Mouse (Mus musculus) layer of hippocampus, adult 9-11 months (tissue): ENCODE measurements around the gene Poc5.

Experiments used
- DNase-seq: peaks from one replicate; pipeline ENCODE4 v3.0.0; 2022

The Poc5 gene

GRCm38 (mm10) chr13:96433041-96433440, 44.9 kb downstream of the Poc5 start:
- DNase-seq = no peak

DNA sequence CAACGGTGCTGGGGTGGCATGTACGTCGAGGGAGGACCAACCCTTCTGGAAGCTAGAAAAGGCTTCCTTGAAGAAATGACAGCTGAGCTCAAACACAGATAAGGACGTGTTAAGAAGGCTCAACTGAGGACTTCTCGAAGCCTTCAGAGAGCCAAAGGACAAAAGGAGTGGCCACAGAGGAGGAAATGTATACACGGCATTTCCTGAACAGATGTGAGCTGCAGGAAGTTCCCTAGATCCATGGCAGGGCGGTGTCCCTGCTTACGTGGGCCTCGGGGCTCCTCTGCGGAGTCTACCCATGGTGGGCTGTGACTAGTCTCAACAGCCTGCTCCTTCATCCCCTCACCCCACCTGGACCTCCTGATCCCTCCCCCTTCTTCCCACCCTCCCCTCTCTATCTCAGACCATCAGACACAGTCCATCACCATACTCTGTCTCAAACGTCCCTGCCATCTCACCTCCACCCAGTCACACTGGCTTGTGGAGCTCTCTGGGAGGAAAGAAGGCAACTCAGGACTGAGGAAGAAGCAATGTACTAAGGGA, 45.6 kb downstream of the Poc5 start:
- DNase-seq = no peak

DNA sequence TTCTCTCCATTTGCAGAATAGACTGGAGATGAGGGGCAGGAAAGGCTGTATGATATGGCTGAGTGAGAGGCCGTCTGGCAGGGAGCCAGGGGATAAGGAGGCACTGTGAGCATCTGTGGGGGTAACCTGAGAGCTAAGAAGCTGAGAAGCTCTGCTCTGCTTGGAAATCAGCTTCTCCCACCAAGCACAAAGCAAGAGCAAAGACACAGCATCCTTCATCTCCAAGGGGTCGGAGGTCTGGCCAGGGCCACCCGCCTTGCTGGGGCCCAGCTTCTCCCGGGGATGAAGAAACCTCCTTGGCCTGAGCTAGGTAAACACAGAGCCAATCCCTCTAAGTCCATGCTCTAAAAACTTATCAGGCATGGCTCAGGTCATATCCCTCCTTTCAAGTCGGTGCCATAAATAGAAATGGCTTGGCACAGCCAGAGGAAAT, 46.8 kb downstream of the Poc5 start:
- DNase-seq = no peak

- no peak for DNase-seq
These were observed 47.7 kb downstream of the Poc5 start for GRCm38 (mm10) chr13:96435793-96436192.

GRCm38 (mm10) chr13:96436921-96437320, 48.8 kb downstream of the Poc5 start:
- DNase-seq = no peak

GRCm38 (mm10) chr13:96440436-96440835, 52.3 kb downstream of the Poc5 start:
- no peak for DNase-seq

DNA sequence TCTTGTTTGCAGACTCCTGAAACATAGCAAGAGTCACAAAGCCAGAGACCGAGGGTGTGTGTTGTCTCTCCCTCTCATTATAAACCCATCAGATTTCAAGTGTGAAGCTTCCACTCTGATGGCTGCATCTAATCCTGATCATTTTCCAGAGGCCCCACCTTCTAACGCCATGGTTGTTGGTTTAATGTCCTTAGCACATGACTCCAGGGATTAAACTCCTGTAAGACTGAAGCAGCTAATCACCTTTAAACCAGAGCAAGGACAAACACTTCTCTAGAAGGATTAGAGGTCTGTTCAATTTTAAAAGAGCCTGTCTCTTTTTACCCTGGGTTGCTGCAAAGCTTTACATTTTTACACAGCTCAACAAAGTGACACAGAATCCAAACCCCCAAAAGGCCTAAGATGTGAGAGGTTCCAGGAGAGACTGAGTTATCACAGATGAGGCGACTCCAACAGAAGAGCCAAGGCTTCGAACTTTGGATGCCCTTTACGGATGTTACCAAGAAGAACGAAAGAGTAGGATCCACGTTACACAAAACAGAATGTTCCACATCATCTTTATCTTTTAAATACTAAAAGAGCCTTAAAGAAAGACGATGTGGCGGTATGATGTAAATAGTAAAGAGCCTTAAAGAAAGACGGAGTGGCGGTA, 62.2 kb downstream of the Poc5 start:
- DNase-seq = no peak

DNA sequence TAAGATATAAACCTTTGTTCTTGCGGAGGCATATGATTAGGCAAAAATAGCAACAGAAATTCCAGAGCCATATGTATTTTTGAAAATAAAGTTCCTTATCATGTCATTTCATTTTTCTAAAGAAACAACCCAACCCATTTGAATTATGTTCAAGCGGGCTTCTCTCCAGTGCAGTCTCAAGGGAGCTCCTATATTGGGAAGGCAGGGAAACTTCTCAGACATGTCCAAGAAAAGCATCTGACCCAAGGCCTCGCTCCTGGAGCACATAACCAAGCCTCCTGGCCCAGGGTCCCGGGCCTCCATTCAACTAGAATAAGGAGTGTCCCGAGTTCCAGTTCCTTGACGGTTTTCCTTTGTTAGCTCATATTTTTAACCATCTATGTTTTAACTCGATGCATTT, 62.8 kb downstream of the Poc5 start:
- no peak for DNase-seq

- no peak for DNase-seq
These were observed 63.5 kb downstream of the Poc5 start for GRCm38 (mm10) chr13:96451386-96452140.

- no peak for DNase-seq
These were observed 64.5 kb downstream of the Poc5 start for GRCm38 (mm10) chr13:96452621-96453020.

GRCm38 (mm10) chr13:96454288-96454687, 66.2 kb downstream of the Poc5 start:
- no peak for DNase-seq

DNA sequence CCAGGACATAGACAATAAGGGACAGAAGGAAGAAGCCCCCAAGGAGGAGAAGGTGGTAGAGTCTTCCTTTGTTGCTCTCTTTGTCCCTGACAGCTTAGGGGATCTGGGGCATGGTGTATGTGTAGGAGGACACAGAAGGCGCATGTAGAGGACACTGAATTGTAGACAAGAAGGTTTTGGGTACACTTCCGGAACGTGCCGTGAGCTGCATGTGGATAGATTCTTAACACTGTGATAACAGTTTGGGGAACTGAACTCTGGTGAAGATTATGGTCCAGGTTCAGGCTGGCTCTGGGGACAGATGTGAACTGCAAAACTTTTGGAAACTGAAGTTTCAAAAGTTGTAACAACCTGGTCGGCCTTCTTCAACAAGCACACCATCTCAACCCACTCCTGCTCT, 69.5 kb downstream of the Poc5 start:
- no peak for DNase-seq

- no peak for DNase-seq
These were observed 69.9 kb downstream of the Poc5 start for GRCm38 (mm10) chr13:96458018-96458417.

DNA sequence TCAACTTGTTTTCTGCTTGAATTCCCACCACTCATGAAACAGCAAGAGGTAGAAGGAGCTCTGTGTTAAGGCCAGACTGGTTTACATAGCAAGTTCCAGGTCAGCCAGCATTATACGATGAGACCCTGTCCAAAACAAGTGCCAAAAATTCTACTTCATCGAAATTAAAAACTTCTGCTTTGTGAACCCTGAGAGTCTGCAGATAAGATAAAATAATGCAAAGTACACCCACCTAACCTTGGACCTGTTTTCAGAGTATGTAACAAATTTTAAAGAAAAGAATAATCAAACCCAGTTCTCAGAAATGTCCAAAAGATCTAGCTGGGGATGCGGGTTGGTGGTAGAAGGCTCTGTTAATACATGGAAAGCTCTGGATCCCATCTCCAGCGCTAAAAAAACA, 70.5 kb downstream of the Poc5 start:
- DNase-seq = no peak

GRCm38 (mm10) chr13:96462644-96463043, 74.5 kb downstream of the Poc5 start:
- DNase-seq = no peak

DNA sequence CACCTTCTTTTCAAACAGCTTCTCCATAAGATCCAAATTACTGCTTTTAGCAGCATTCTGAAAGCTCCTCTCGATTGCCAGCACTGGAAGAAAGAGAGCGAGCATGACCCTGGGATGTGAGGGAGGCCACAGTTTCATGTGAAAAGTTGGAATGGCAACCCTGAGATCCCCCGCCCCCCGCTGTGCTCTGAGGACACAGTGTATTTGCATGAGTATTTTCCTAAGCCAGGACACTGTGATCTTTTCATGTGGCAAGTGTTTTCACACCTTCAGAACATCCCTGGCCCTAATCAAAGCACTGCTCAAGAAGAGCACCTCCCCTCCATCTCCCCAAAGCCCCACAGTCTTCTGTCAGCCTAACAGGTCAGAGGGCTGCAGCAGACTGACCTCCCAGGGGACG, 77.2 kb downstream of the Poc5 start:
- no peak for DNase-seq
